Mouse (Mus musculus) fibroblast of lung, adult 2 months (primary cell): Measurements from ENCODE around the gene Fry.

Experiments used
- DNase-seq: peaks from one replicate; pipeline ENCODE4 v3.0.0-alpha.2; 2011; ENCODE audit warnings: low read depth

Fry gene

GRCm38 (mm10) chr5:150118455-150119241 is at the start of gene Fry:
Gene Fry (plus strand): TSS chr5:150118645.
- DNase-seq, result no peak

GRCm38 (mm10) chr5:150070086-150070485 is 48.4 kb upstream of the Fry start:
- DNase-seq, result no peak

GRCm38 (mm10) chr5:150071738-150072137 is 46.7 kb upstream of the Fry start:
- no peak for DNase-seq

GRCm38 (mm10) chr5:150079866-150080797 is 38.3 kb upstream of the Fry start:
- no peak for DNase-seq

- DNase-seq, result no peak
These were observed 35.7 kb upstream of the Fry start for GRCm38 (mm10) chr5:150082696-150083095.

- no peak for DNase-seq
These were observed 35.3 kb upstream of the Fry start for GRCm38 (mm10) chr5:150083190-150083589.

GRCm38 (mm10) chr5:150097620-150098019 is 20.8 kb upstream of the Fry start:
- DNase-seq, result no peak

GRCm38 (mm10) chr5:150098754-150099153 is 19.7 kb upstream of the Fry start:
- DNase-seq, result no peak

GRCm38 (mm10) chr5:150101789-150102188 is 16.7 kb upstream of the Fry start:
- no peak for DNase-seq

GRCm38 (mm10) chr5:150106358-150106757 is 12.1 kb upstream of the Fry start:
- DNase-seq, result no peak

GRCm38 (mm10) chr5:150111236-150111635 is 7.2 kb upstream of the Fry start:
- no peak for DNase-seq

GRCm38 (mm10) chr5:150114007-150114406 is 4.4 kb upstream of the Fry start:
- DNase-seq, result no peak

GRCm38 (mm10) chr5:150114778-150115177 is 3.7 kb upstream of the Fry start:
- DNase-seq, result no peak

GRCm38 (mm10) chr5:150115271-150116092 is 3.0 kb upstream of the Fry start:
- no peak for DNase-seq

- DNase-seq, result no peak
These were observed 2.1 kb upstream of the Fry start for GRCm38 (mm10) chr5:150116216-150116905.

GRCm38 (mm10) chr5:150116906-150117216 is 1.6 kb upstream of the Fry start:
- no peak for DNase-seq

GRCm38 (mm10) chr5:150118124-150118454 is 356 bp upstream of the Fry start:
- DNase-seq, result no peak

GRCm38 (mm10) chr5:150120676-150121075 is 2.2 kb downstream of the Fry start:
- no peak for DNase-seq

GRCm38 (mm10) chr5:150122095-150122494 is 3.6 kb downstream of the Fry start:
- no peak for DNase-seq

GRCm38 (mm10) chr5:150122571-150122970 is 4.1 kb downstream of the Fry start:
- no peak for DNase-seq

GRCm38 (mm10) chr5:150125920-150126319 is 7.5 kb downstream of the Fry start:
- no peak for DNase-seq

GRCm38 (mm10) chr5:150128432-150128831 is 10.0 kb downstream of the Fry start:
- no peak for DNase-seq
